Mouse (Mus musculus): ENCODE data around the gene Jade2.

- TF ChIP-seq POLR2A (IDR thresholded peaks at IDR 0.05; ENCODE audit: control insufficient read depth, low read depth, low read length) (no peak), CTCF (IDR thresholded peaks at IDR 0.05; ENCODE audit: control insufficient read depth, insufficient read depth, insufficient replicate concordance, low read depth, low read length) (no peak)
These were observed 46.8 kb upstream of the Jade2 start for GRCm38 (mm10) chr11:51904224-51904623.

Data from testis, adult 2 months (tissue).